Mouse (Mus musculus): ENCODE results near the gene Gne.

GRCm38 (mm10) chr4:44010893-44011292 is 73.1 kb downstream of the Gne start:
- no peak for TF ChIP-seq EP300 (IDR thresholded peaks at IDR 0.05; ENCODE audit: low read depth)
- TF ChIP-seq CTCF (IDR thresholded peaks at IDR 0.05; ENCODE audit: low read depth): no peak
